Mouse (Mus musculus) stomach, postnatal 0 days (tissue): ENCODE results near the gene Naa16. TPM values are rescaled to one million over a fixed set of nuclear protein-coding genes. Genes with fewer than 3 reads are reported as not detected.
A peak's percentile ranks its signal among the peaks of the same experiment; 100 is the strongest.
"Not testable (repeated sequence)": the region's sequence is repeated elsewhere in the genome, so short reads cannot be mapped to it uniquely, and the experiment has no call there.

Experiments
- ATAC-seq: fragments of 200-750 bp; cut with Nextera tagmentation; 2 replicates; pipeline ENCODE4 v1.8.0; 2017; ENCODE audit not compliant: low FRiP score, low TSS enrichment
- DNase-seq: peaks from one replicate; pipeline ENCODE4 v3.0.0-alpha.2; 2016; ENCODE audit warnings: low spot score
- H3K27ac ChIP-seq: fragments of 300-500 bp; sonication (generic); replicated peaks from 2 replicates; pipeline ENCODE4 v1.5.1; 2014; ENCODE audit warnings: mild to moderate bottlenecking, control low read depth
- H3K27me3 ChIP-seq: fragments of 300-500 bp; sonication (generic); 2 replicates; pipeline ENCODE4 v1.6.1; 2014; ENCODE audit warnings: low read length; ENCODE audit not compliant: control insufficient read depth, insufficient read depth
- H3K36me3 ChIP-seq: fragments of 300-500 bp; sonication (generic); 2 replicates; pipeline ENCODE4 v1.6.1; 2014; ENCODE audit warnings: low read length, mixed read lengths; ENCODE audit not compliant: control insufficient read depth, insufficient read depth
- H3K4me1 ChIP-seq: fragments of 300-500 bp; sonication (generic); replicated peaks from 2 replicates; pipeline ENCODE4 v1.6.1; 2014; ENCODE audit warnings: antibody characterized with exemption; ENCODE audit not compliant: control insufficient read depth, insufficient read depth
- H3K4me2 ChIP-seq: fragments of 300-500 bp; sonication (generic); replicated peaks from 2 replicates; pipeline ENCODE4 v1.6.1; 2014; ENCODE audit warnings: low read depth, mild to moderate bottlenecking, control low read depth, moderate library complexity
- H3K4me3 ChIP-seq: fragments of 300-500 bp; sonication (generic); 2 replicates; pipeline ENCODE4 v1.5.1; 2014; ENCODE audit warnings: low read depth, low read length, control low read depth
- H3K9ac ChIP-seq: fragments of 300-500 bp; sonication (generic); 2 replicates; pipeline ENCODE4 v1.6.1; 2014; ENCODE audit warnings: mild to moderate bottlenecking, low read length, control low read depth, mixed read lengths
- H3K9me3 ChIP-seq: fragments of 300-500 bp; sonication (generic); 2 replicates; pipeline ENCODE4 v1.6.1; 2016; ENCODE audit warnings: low read length; ENCODE audit not compliant: control insufficient read depth
- CTCF ChIP-seq: IDR thresholded peaks from 2 replicates; pipeline ENCODE4 v1.5.1; 2016; ENCODE audit warnings: antibody characterized with exemption, low read depth, mild to moderate bottlenecking, moderate library complexity
- EP300 ChIP-seq: optimal IDR thresholded peaks from 2 replicates; pipeline ENCODE3; 2016; ENCODE audit warnings: antibody characterized with exemption
- WGBS: fragments of 180-500 bp; shearing (Covaris S2); extraction: QIAGEN DNeasy Blood & Tissue Kit; methylation state at CpG from one replicate; pipeline ENCODE4 v1.1.7; 2014; 5-methylcytosine and 5-hydroxymethylcytosine counted together
- polyA plus RNA-seq: library from polyadenylated mRNA; unstranded; fragments of >200 nt; fragmentation: Nextera tagmentation; extraction: Ambion mirVana; gene quantifications from 2 replicates; pipeline ENCODE4 v1.2.1, GENCODE M21; 2015

The Naa16 gene
- polyA plus RNA-seq, result 15.0 and 16.0 TPM in 2 replicates

DNA sequence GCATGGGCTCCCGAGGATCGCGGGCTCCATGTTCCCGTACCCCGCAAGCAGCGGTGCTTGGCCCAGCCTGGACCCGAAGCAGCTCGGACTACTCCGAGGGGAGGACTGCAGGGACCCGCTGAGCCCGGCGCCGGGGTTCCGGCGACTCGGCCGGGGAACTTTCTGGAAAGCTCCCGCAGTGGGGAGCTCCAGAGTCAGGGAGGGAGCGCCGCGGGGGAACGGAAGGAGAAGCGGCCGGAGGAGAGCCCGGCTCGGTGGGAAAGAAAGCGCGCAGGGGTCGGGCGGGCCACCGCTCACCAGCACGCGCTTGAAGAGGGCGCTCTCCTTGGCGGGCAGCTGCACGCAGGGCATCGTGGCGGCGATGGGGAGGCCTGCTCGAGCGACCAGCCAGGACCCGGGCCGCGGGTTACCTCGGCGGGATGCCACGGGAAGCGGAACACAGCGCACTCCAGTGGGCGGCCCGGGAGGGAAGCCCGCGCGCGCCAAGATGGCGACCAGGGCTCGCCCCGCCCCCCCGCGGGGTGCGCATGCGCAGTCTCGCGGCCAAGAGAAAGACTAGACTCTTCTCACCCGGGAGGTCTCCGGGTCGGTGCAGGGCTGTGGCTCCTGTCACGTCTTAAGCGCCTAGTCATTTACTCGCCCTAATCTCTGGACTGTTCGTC lies at the start of gene Naa16:
Naa16 (minus strand) TSS at position 514 of the 662 bp plus-strand sequence.
- ATAC-seq (peak; percentile 94), DNase-seq (peak; percentile 96)
- H3K36me3 ChIP-seq, result no peaks in the 10 kb centered on the region
- no peak for TF ChIP-seq EP300
- peak; percentile 75 for TF ChIP-seq CTCF
- H3K4me2 ChIP-seq, result peak within 1 kb of the TSS; percentile 76
- WGBS, result under 1% methylated on average over 65 of the region's 71 CpGs
- H3K4me3 ChIP-seq, result peak within 1 kb of the TSS; percentile 85
- H3K27me3 ChIP-seq, result no peaks in the 10 kb centered on the region
- H3K9ac ChIP-seq, result peak within 1 kb of the TSS; percentile 82
- peak within 1 kb of the TSS; percentile 94 for H3K27ac ChIP-seq
- H3K9me3 ChIP-seq, result no peaks in the 10 kb centered on the region
- H3K4me1 ChIP-seq, result no peaks in the 10 kb centered on the region

DNA sequence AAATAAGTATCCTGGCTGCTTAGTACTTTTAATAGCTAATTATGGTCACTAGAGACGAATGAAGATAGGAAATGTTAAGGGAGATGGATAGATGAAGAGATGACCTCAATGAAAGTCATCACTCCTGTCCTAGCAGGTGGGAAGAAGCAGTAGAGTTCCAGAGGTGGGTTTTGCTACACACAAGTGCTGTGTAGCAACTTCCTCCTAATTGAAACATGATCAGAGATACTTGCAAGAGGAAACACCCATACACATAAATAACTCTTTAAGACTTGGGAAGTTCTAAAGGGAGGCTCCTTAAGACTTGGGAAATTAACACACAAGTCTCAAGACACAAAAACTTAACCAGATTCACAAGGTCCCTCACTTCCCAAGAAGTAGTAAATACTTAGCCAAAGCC lies 43.5 kb upstream of the Naa16 start:
- no peaks in the 10 kb centered on the region for H3K4me1 ChIP-seq
- no peak for ATAC-seq
- WGBS, result 80% methylated on average over 1 of the region's 1 CpGs

DNA sequence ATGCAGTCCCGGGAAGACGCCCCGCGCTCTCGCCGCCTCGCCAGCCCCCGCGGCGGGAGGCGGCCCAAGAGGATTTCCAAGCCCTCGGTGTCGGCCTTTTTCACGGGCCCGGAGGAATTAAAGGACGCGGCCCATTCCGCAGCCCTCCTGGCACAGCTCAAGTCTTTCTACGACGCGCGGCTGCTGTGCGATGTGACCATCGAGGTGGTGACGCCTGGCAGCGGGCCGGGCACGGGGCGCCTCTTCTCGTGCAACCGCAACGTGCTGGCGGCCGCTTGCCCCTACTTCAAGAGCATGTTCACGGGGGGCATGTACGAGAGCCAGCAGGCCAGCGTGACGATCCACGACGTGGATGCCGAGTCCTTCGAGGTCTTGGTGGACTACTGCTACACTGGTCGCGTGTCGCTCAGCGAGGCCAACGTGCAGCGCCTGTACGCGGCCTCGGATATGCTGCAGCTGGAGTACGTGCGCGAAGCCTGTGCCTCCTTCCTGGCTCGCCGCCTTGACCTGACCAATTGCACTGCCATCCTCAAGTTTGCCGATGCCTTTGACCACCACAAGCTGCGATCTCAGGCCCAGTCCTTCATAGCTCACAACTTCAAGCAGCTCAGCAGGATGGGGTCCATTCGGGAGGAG lies 36.3 kb upstream of the Naa16 start:
- Histone ChIP-seq H3K4me2 (peak overlapping the region; percentile 47), H3K4me3 (peak overlapping the region; percentile 32), H3K27ac (peak overlapping the region; percentile 78), H3K9ac (peak overlapping the region; percentile 41)
- not testable (repeated sequence) for DNase-seq, H3K27me3 ChIP-seq, H3K9me3 ChIP-seq, H3K4me1 ChIP-seq, H3K36me3 ChIP-seq
- ATAC-seq, result peak; percentile 43; the same call in 1 of the 2 replicates
- 100% methylated on average over 2 of the region's 59 CpGs for WGBS

More for the DNA sequence above, 43.5 kb upstream of the Naa16 start:
- no peaks in the 10 kb centered on the region for H3K36me3 ChIP-seq
- no peak overlapping the region for H3K4me2 ChIP-seq
- no peak for DNase-seq
- H3K27ac ChIP-seq, result no peak overlapping the region
- no peak overlapping the region for H3K9ac ChIP-seq
- no peak for TF ChIP-seq CTCF
- no peak for TF ChIP-seq EP300
- no peak overlapping the region for H3K4me3 ChIP-seq
- no peaks in the 10 kb centered on the region for H3K27me3 ChIP-seq
- no peaks in the 10 kb centered on the region for H3K9me3 ChIP-seq

DNA sequence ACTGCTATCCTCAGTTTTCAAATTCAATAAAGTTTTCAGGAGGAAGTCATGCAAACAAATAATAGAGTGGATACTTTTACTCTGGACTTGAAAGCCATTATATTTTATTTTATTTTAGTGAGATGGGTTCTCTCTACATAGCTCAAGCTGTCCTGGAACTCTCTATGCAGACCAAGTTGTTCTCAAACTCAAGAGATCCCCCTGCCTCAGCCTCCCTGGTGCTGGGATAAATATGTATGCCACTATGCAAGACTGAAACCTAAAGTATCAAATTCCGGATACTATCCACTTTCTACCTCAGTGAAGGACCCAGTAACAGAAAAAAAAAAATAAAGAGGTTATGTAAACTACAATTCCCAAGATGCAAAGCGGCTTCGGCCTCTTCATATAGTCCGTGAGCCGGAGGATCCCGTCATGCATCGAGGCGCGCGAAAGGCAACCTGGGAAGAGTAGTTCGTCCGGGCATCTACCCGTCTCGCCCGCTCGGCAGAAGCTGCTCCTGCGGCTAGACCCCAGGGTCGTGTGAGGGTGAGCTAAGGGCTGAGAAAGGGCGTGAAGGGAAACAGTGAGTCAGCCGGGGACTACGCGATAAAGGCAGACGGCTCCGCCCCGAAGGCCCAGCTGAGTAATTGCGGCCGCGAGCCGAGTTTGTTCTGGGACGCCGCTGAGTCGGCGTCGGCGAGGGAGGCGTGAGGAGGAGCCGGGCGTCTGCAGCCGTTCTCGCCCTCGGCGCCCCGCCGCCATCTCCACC lies 35.6 kb upstream of the Naa16 start, which contains the start of gene Kbtbd7:
Kbtbd7 (plus strand) TSS at position 533 of the 751 bp plus-strand sequence.
- Histone ChIP-seq H3K27me3 (no peaks in the 10 kb centered on the region), H3K27ac (peak within 1 kb of the TSS; percentile 78), H3K9ac (peak within 1 kb of the TSS; percentile 41), H3K4me2 (peak within 1 kb of the TSS; percentile 47), H3K4me3 (peak within 1 kb of the TSS; percentile 32), H3K36me3 (no peaks in the 10 kb centered on the region), H3K9me3 (no peaks in the 10 kb centered on the region; the same call in 1 of the 2 replicates), H3K4me1 (no peaks in the 10 kb centered on the region)
- 1% methylated on average over 44 of the region's 44 CpGs for WGBS
- DNase-seq, result peak; percentile 97
- TF ChIP-seq CTCF, result no peak
- peak; percentile 100 for ATAC-seq

DNA sequence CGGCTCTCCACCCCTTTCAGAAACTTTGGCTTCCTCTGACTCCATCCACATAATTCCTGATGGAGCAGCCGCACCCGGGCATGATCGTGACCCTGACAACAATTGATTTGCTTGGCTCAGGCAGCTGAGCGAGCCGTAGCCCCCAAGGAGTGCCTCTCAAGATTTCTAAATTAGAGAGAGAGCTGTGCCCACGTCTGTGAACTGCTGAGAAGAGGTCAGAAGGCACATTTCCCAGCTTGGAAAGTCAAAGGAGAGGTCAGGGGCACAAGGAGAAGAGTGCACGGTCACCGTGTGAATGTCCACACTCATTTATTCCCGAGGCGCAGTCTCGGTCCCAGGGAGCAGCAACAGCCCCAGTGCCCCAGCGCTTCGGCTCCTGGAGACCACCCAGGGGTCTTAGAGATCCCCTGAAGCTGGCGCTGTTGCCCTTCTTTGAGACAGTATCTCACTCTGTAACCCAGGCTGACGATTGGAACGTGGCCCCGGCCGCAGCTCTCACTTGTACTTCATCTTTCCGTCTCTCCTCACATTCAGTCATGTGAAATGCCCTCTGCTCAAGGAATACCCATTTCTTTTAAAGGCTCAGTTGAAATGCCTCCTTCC lies 29.6 kb upstream of the Naa16 start:
- H3K4me1 ChIP-seq, result no peaks in the 10 kb centered on the region
- H3K4me3 ChIP-seq, result no peak overlapping the region
- no peaks in the 10 kb centered on the region for H3K27me3 ChIP-seq
- H3K27ac ChIP-seq, result no peak overlapping the region
- no peaks in the 10 kb centered on the region; the same call in 1 of the 2 replicates for H3K36me3 ChIP-seq
- no peak for ATAC-seq
- WGBS, result 61% methylated on average over 20 of the region's 20 CpGs
- H3K9ac ChIP-seq, result no peak overlapping the region
- DNase-seq, result no peak
- H3K9me3 ChIP-seq, result no peaks in the 10 kb centered on the region
- no peak overlapping the region for H3K4me2 ChIP-seq
- TF ChIP-seq CTCF (no peak), EP300 (no peak)
